Mouse (Mus musculus): ENCODE results near the gene P2rx6.

DNA sequence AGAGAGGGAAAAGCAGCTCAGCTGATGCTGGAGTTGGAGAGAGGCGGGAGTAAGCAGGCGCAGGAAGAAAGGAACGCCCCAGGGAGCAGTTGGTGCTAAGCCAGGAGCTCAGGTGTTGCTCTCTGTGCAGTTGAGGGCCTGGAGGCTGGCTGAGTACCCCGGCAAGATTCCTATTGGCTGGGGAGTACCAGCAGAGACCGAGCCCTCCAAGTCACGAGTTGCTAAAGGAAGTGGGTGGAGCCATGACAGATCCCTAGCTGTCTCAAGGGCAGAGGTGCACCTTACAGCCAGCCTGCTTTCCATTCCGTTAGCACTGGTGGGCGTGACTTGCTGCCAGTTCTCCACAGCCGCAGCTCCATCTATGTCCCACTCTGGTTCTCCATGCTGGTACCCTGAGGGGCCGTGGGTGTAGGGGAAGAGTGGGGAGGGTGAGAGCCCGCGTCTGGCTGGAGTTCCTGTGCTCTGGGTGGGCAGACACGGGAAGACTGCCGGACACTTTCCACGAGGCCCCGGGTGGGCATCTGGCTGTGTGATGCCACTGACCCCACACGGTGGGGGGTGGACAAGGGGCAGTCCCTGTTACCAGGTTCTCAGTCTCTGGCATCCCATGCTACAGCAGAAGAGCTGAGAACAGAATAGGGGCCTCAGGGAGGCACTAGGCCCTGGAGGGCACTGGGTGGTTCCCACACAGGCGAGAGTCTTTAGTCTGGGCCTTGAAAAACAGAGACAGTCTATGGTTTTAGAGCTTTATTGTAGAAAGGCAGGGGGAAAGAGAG, 7.6 kb upstream of the P2rx6 start:
- TF ChIP-seq CTCF (IDR thresholded peaks at IDR 0.05; ENCODE audit: extremely low read depth, insufficient read depth, low read length) (no peak), POLR2A (IDR thresholded peaks at IDR 0.05; ENCODE audit: extremely low read depth, insufficient read depth, low read length) (peak; percentile 44; the same call in 1 of the 2 replicates)

All from cortical plate, adult 2 months (tissue).